Mouse (Mus musculus) MEL (cell line): ENCODE results near the gene Sema5a.

Experiments
- CTCF ChIP-seq, 3 experiments: IDR thresholded peaks in 2 of 3; conservative IDR thresholded peaks in 1 of 3; 2 replicates each; pipeline ENCODE4 v1.5.1; 2011 to 2012; ENCODE audit warnings: low read length in 3 of 3, low read depth in 2 of 3, mild to moderate bottlenecking in 2 of 3, improper control_type of control experiment in 1 of 3, inconsistent platforms in 1 of 3, mixed read lengths in 1 of 3, moderate library complexity in 1 of 3; ENCODE audit not compliant: control insufficient read depth in 1 of 3, insufficient read depth in 1 of 3, poor library complexity in 1 of 3, severe bottlenecking in 1 of 3
- E2F4 ChIP-seq: IDR thresholded peaks from 2 replicates; pipeline ENCODE4 v1.6.1; 2011; ENCODE audit warnings: low read depth, low read length, improper control_type of control experiment, borderline replicate concordance
- ELF1 ChIP-seq: IDR thresholded peaks from 2 replicates; pipeline ENCODE4 v1.6.1; 2014; ENCODE audit warnings: low read depth, mild to moderate bottlenecking, inconsistent platforms, low read length, improper control_type of control experiment, moderate library complexity
- GABPA ChIP-seq: IDR thresholded peaks from 2 replicates; pipeline ENCODE4 v1.6.1; 2012; ENCODE audit warnings: low read depth, mild to moderate bottlenecking, inconsistent platforms, low read length, improper control_type of control experiment, moderate library complexity
- JUND ChIP-seq: IDR thresholded peaks from 2 replicates; pipeline ENCODE4 v1.6.1; 2011; ENCODE audit warnings: low read depth, mild to moderate bottlenecking, improper control_type of control experiment, low read length
- MAFK ChIP-seq: IDR thresholded peaks from 2 replicates; pipeline ENCODE4 v1.6.1; 2011; ENCODE audit warnings: low read depth, mild to moderate bottlenecking, low read length, improper control_type of control experiment, borderline replicate concordance
- RAD21 ChIP-seq: IDR thresholded peaks from 2 replicates; pipeline ENCODE4 v1.6.1; 2011; ENCODE audit warnings: mild to moderate bottlenecking, low read depth, low read length, improper control_type of control experiment
- RCOR1 ChIP-seq: IDR thresholded peaks from 2 replicates; pipeline ENCODE4 v1.6.1; 2012; ENCODE audit warnings: low read depth, mild to moderate bottlenecking, inconsistent platforms, low read length, improper control_type of control experiment
- ZC3H11A ChIP-seq: IDR thresholded peaks from 2 replicates; pipeline ENCODE4 v1.6.1; 2012; ENCODE audit warnings: low read depth, mild to moderate bottlenecking, inconsistent platforms, low read length, improper control_type of control experiment

DNA sequence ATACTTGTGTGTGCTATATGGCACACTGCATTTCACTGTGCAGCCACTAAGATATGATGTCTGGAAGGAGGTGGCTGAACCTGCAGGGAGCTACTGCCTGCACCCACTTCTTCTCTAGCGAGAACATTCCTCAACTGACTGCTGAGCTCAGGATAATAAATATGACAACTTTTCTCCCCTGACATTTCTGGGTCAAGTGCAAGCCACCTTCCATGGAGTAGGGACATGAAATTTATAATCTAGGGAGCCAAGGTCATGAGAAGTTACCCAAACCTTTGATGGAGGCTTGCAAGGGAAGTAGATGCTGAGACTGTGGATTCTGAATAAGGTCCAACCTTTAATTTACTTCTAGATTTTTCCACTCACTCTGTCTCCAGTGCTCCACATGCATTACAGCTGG is 298.1 kb downstream of the Sema5a start:
- TF ChIP-seq MAFK = no peak
- TF ChIP-seq RAD21 = no peak
- no peak for TF ChIP-seq ZC3H11A
- TF ChIP-seq ELF1 = no peak
- TF ChIP-seq RCOR1 = no peak
- no peak for TF ChIP-seq GABPA
- no peak for TF ChIP-seq JUND
- no peak for TF ChIP-seq E2F4
- TF ChIP-seq CTCF (IDR thresholded peaks at IDR 0.05 in 2 of 3, conservative IDR thresholded peaks at IDR 0.05 in 1 of 3; ENCODE audit: control insufficient read depth in 1 of 3, insufficient read depth in 1 of 3, low read depth in 2 of 3, low read length in 3 of 3, poor library complexity in 1 of 3, severe bottlenecking in 1 of 3) = no peak
